Mouse (Mus musculus) adrenal gland, postnatal 25 days (tissue): Measurements from ENCODE around the gene Klc2. TPM values are rescaled to one million over a fixed set of nuclear protein-coding genes. Genes with fewer than 3 reads are reported as not detected.
"Not testable (repeated sequence)": the region's sequence is repeated elsewhere in the genome, so short reads cannot be mapped to it uniquely, and the experiment has no call there.

Source experiments
- DNase-seq: peaks from one replicate; pipeline ENCODE4 v3.0.0; 2021; ENCODE audit warnings: mixed read lengths
- total RNA-seq: library from RNA; stranded (reverse); gene quantifications from 2 replicates; pipeline ENCODE4 v1.2.3, GENCODE M21; 2021

Gene Klc2
- total RNA-seq, 1 experiment from 2014 or later, result 54.2 TPM

GRCm38 (mm10) chr19:5098363-5099143, 19.8 kb downstream of the Klc2 start, which contains the start of gene Cnih2:
Gene Cnih2 (minus strand): TSS chr19:5098521.
- peak; percentile 74 for DNase-seq

GRCm38 (mm10) chr19:5097521-5098362, 20.6 kb downstream of the Klc2 start:
- DNase-seq, result no peak

GRCm38 (mm10) chr19:5095887-5096474, 22.4 kb downstream of the Klc2 start:
- DNase-seq, result no peak

GRCm38 (mm10) chr19:5094746-5095417, 23.5 kb downstream of the Klc2 start:
- no peak for DNase-seq

DNA sequence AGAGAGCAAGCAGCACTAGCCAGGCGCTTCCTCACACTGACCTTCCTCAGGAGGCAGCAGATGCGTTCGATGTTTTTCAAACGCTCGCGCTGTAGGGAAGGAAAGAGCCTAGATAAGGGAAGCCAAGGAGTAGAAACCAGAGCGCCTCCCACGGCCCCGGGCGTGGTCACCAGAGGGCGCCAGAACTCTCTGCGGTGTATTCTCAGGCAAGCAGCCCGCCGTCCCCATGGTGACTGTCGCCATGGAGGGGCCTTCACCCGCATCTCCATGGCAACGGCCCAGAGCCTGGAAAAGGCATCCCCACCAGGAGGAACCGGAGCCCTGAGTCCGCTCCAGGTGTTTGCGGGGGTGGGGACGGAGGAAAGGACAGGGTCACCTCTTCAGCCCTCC, 24.1 kb downstream of the Klc2 start:
- DNase-seq, result peak; percentile 95

DNA sequence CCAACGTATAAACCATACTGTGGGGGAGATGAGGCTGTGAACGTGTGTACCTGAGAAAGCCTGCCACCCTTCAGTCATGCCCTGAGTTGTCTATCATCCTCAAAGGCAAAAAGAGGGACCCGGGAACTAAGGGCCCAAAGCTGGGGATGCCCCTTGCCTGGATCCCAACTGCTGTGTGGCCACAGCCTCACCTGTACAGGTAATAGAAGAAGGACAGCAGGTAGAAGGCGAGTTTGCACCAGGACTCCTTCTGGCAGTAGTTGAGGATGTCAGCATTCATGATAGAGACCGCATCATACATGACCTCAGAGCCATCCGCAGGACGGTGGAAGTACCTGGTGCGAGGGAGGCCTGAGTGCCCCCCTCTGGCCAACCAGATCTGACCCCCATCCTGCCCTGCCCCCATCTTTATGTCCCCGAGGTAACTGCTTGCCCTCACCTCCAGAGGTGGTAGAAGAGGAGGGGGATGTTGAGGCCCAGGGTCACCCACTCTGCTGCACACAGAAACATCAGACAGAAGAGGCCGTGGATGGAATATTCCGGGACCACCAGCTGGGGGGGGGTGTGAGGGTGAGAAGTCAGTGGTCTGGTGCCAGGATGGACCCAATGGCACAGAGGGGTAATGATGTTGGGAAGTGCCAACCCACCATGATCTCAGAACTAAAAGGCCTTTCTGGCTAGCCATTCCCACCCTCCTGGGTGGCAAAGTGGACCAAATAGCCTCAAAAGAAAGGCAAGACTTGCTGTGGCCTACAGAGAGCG, 24.7 kb downstream of the Klc2 start:
- DNase-seq, result no peak

GRCm38 (mm10) chr19:5092083-5092482, 26.3 kb downstream of the Klc2 start:
- no peak for DNase-seq

- DNase-seq, result no peak
Measured at GRCm38 (mm10) chr19:5089324-5089723, 29.0 kb downstream of the Klc2 start.

DNA sequence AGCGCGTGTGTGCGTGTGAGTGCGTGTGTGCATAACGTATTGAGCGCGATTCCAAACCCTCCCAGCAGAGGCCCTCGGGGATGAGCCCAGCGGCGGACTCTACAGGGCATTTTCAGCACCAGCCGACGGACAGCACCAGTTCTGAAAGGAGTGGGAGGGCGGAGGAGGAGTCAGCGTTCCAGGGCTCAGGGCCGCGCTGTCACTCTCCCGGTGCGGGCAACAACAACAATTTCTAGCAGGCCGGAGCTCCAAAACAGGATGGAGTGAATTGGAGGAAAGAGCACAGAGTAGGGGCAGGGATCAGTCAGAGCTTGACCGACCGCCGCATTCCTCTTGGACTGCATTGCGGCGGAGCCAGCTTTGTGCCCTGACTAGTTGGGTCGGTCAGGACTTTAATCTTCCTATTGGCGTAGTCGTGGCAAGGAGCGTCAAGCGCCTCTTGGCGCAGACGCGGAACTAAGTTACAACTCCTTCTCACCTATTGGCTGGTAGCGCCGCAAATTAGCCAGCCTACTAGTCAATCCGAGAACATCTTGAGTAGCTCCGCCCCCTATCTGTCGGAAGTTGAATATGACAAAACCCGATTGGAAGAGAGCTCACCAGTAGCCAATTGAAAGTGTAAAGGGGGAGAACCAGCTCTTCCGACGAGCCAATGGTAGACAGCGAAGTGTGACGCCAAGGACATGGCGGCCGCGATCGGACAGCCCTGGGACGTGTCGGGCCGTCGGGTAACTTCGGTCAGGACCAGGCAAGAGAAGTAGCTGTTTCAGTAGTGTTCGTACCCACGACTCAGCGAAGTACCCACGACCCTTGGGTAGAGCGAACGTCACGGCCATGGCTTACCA, 30.3 kb downstream of the Klc2 start, which contains the start of gene Yif1a:
Gene Yif1a, plus strand, starts transcription at position 655 of the 845 bp plus-strand sequence.
- DNase-seq, result peak; percentile 92

- DNase-seq, result not testable (repeated sequence)
Measured at GRCm38 (mm10) chr19:5086533-5086932, 31.8 kb downstream of the Klc2 start.

DNA sequence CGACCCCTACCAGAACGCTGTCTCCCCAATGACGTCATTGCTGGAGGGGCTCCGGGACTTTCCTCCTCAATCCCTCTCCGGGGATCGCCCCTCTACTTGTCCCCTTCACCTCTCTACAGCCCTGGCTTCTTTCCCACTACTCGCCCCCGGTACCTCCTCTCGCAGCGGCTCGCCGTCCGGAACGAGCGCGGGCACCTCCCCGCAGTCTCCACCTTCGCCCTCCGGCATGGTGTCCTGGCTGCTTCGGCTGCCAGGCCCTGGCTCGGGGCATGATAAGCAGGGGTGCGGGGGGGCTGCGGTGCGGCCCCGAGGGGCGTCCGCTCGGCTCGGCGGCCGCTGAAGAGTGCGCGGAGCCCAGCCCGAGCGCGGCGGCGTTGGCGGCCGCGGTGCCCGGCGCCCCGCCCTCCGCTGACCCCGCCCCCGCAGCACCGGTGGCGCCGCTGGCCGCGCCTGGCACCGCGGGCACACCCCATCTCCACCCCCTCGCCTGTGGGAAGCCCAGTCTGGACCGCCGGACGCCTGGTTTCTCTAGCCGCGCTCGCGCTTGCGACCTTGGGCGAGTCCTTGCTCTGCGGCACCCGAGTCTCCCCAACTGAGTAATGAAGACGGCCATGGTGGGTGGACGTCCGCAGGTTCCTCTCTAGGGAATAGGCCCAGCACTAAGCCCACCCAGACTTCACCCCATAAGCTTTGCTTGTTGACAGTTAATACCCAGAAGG, 33.1 kb downstream of the Klc2 start, which contains the start of gene Tmem151a:
Gene Tmem151a, minus strand, starts transcription at position 387 of the 719 bp plus-strand sequence.
- DNase-seq, result peak; percentile 69

DNA sequence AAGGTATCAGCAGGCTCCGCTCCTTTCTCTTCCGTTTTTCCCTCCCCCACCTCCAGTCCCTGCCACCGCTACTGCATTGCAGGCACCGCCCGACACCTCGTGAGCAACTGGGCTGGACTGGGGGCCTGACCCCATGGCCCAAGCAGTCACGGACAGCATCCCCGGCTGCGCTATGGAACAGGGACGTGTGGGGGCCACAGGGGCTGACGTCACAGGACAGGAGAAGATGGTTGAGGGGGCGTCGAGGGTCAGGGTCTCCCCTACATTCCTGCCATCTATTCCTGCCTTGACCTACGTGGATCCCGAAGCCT, 33.6 kb downstream of the Klc2 start:
- no peak for DNase-seq

DNA sequence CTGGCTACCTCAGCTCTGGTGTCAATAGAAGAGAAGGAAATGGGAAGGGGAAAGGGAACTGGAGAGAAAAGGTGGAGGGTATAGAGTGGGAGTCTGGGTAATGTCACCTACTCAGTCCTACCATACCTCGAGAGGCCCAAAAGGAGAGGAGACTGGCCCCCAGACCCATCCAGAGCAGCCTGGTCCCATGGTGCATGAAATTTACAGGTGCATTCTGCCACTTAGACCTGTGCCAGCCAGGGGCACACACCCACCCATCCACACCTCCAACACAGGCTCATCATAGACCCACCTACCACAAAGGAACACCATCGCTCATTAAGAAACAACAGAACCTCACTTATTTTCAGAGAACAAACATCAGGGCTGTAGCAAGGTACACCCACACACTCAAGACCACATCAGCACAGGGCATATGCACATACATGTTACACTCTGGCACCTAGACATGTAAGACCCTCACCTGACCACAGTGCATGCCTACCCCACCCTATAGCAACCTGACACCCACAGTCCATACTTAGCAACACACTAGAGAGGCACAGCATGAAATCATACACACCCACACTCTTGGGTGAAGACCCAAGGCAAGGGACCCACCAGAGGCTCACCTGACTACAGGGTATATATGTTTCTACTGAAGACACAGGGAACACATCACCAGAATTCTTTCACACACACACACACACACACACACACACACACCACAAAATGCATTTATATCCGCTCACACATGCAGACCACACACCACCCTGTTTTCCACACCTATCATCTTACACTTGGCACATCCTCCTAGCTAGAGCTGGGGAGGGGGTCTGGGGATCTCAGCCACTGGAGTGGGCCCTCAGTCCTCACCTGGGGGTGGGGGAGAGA, 34.2 kb downstream of the Klc2 start:
- DNase-seq, result no peak

- no peak for DNase-seq
Measured at GRCm38 (mm10) chr19:5082596-5082995, 35.8 kb downstream of the Klc2 start.

DNA sequence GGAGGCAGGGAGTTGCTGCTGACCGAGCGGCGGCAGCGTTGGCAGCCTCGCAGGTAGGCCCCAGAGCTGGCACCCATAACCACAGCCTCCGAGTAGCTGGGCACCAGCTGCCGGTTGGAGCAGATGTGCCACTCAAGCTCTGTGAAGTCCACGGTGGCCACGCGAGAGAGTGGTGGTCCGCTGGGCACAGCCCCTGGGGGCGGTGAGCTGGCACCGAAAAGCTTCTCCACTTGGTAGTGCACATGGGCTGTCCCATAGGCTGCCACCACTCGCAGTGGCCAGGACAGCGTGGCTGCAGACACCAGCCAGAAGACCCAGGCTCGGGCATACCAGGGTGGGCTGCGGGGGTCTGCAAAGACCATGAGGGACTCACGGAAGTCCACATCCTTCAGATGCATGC, 36.4 kb downstream of the Klc2 start:
- no peak for DNase-seq

- DNase-seq, result no peak
Measured at GRCm38 (mm10) chr19:5079279-5079678, 39.1 kb downstream of the Klc2 start.

DNA sequence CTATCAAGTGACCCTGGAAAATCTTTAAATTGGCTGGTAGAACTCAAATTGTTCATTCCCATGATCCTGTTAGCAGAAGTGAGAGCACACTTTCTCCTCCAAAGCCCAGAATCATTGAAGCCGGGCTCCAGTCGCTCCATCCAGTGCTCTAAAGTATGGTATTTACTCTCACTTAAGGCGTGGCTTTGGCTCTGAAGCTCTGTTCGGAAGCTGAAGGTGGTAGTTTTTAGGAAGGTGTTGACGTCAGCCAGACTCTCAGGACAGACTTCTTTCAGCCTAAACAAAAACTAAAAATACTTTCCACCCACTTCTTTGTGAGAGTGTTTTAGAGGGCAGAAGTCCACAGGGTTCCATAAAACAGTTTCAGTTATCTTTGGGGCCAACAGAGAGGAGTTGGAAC, 44.8 kb downstream of the Klc2 start:
- DNase-seq, result no peak

DNA sequence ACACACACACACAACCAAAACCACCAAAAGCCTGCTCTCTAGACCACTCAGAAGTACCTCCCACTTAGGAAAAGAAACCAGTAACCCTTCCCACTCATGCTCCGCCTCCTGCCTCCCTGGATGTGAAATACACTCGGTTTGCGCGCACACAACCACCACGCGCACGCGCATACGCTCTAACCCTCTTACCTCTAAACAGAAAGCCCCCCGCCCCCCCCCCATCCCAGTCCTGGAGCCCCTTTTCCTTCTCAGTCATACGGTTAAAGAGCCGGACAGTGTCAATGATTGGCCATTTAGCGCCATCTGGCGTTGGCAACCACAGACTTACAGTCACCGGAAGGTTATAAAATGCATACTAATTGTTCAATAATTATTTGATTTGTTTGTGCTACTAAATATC, 45.3 kb downstream of the Klc2 start:
- peak; percentile 59 for DNase-seq
